Mouse (Mus musculus) G1E-ER4 (cell line): ENCODE data around the gene Cyb5r3. TPM values are rescaled to one million over a fixed set of nuclear protein-coding genes. Genes with fewer than 3 reads are reported as not detected.

Source experiments
- GATA1 ChIP-seq: IDR thresholded peaks from one replicate; pipeline ENCODE4 v1.8.0; 2012; ENCODE audit warnings: low read length, inconsistent platforms
- polyA plus RNA-seq: library from polyadenylated mRNA; stranded (reverse); fragments of >175 nt; gene quantifications from 2 replicates; pipeline ENCODE4 v1.2.3, GENCODE M21; 2012

The Cyb5r3 gene
- polyA plus RNA-seq, 1 experiment: 145 TPM

DNA sequence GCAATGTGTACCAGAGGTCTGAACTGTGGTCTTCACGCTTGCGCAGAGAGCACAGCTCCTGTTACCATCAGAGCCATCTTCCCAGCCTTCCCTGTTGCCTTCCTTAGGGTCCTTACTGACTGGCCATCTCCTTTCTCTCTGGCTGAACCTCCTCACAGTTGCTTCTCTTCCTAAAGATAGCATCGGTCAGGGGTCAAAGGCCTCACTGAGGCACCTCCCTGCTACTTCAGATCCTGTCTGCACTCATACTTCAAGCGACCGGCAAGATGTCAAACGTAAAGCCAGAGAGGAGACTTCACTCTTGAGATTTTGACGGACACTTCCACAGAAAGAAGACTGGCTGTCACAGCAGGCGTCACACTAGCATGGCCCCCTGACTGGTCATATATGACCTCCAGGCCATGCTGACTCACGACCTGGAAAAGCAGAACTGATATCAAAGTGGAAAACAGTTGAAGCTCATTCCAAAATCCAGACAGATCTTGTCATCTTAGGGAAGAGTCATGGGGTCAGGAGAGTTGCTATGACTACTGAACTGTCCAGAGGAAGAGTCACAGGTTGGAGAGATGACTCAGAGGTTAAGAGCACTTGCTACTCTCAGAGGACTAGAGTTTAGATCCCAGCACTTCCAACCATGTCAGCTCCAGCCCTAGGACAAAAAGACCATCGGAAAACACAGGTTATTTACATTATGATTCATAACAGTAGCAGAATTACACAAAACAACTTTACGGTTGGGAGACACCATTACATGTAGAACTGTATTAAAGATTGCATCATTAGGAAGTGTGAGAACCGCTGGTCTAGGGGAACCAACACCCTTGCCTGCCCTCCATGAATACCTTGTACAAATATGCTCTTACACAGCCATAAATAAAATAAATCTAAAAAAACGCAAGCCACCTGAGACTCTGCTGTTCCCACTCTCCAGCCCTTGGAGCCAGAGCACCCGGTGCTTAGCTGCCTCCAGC lies 1.8 kb upstream of the Cyb5r3 start:
- TF ChIP-seq GATA1: no peak

DNA sequence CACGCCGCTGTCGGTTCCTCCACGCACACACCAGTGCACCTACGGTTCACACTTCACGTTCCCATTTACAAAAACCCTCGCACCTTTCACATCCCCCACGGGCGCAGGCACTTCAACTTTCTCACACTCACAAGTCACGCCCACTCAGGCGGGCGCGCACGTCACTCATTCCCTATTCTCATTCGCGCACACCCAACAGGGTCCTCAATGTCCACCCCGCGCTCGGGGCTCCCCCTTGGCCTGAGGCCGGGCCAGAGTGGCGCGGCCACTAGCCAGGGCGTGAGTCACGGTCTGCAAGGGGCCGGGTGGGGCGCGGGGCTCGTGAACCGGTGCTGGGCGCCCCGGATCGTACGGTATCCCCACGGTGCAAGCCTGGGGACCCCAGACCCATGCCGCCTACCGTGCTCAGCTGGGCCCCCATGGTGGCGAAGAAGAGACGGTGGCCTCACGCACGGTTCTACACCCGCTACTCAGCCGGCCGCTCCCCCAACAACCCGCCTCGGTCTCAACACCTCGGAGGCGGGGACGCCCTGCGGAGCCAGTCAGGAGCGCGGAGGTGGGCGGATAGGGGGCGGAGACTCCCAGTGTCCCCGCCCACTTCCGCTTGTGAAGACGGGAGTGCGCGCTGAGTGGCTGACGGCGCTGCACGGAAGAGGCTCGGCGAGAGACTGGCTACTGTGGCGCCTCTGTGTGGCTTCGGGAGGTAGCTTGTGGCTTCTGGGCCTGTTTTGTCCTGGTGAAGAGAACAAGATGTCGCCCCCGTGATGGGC lies 495 bp downstream of the Cyb5r3 start:
- no peak for TF ChIP-seq GATA1

DNA sequence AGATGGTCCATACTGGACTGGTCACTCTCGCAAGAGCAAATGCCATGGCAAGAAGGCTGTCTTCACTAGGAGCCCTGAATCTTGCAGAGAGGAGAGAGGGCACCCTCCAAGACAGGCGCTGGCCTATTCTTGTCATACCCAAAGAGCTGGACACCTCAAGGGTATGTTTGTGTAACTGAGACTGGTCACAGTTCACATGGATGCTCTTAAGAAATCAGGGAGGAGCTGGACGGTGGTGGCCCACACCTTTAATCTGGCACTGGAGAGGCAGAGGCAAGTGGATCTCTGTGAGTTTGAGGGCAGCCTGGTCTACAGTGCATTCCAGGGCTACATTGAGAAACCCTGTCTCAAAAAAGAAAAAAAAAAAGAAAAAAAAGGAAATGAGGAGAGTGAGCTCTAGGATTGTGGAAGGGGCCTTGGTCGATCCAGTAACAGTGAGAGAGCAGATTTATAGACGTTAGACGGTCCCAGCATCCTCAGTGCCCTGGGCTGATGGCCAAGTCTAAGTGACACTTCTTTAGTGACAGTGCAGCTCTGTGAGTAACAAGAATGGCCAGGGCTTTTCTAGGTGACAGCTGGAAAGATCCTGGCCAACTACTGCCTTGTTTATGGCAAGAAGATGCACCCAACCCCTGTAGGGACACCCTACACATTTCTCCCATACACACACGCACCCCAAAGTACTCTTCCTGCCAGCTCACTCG lies 1.3 kb downstream of the Cyb5r3 start:
- no peak for TF ChIP-seq GATA1

DNA sequence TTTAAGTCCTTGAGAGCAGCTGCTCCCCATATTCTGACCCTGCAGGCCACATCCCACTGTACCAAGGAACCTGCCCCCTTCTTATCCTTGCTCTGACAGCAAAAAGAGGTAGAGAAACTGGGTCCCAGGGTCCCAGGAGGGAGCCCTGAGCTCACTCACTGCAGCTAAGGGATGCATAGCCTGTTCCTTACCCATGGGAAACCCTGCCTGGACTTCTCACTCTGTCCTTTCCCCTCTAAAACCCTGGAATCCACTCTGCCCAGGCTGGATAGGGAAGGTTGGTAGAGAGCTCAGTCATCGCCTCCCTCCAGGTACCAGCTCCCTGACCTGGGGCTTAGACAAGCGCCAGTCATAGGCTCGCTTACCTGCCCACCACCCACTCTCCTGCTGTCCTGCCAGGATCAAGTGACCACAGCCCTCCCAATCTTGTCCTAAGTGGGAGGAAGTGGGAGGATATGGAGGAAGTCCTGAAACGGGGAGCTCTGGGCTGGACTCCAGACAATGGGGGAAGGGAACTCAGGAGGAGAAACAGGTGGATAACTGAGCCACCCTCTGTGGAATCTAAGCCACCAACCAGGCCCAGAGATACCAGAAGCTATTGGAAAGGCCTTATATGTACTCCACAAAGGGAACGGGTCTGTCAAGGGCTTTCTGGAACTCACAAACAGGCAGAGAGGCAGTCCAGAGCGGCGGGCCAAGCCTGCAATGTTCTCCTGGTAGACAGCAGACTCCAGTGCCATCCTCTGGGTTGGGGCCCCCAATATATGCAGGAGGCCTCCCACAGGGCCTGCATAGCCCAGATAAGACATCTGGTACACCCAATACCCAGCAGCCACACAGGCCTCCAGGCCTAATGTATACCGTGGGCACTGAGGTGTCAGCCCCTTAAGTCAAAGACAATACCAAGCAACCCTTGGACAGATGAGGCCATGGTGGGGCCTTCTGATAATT lies 2.3 kb downstream of the Cyb5r3 start:
- TF ChIP-seq GATA1: no peak

DNA sequence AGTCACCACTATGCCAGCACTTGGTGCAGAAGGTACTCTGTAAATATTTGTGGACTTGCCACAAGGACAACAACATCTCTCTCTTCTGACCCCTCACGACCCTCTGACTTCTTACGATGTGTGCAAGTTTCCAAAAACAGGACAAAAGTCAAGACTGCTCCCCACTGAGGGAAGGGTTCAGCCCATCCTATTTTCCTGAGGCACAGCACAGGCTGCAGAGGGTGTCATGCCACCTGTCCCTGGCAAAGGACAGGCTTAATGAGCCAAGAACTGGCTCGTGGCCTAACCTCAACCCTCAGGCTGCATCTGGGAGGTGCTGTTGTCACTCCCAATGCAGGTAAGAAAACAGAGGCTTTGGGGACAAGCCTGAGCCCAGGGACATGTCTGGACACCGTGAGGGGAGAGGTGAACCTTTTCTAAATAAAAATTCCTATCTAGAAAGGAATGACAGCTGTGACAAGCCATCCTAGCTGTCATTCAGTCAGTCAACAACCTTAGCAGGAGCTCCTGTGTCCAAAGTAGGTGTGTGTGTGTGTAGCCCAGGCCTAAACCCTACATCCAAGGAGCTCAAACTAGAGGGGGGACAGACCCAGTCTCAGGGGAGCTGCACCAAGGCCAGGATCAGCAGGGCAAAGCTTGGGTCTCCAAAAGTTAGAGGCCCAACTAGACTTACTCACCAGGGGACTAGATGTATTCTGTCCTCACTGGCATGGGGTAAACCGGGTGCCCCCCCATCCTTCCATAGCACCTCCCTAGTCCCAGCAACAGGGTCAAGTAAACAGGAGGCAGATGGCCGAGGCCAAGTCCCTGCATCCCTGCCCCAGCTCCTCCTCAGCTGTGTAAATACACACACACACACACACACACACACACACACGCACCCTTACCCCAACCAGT lies 3.3 kb downstream of the Cyb5r3 start:
- TF ChIP-seq GATA1: no peak

DNA sequence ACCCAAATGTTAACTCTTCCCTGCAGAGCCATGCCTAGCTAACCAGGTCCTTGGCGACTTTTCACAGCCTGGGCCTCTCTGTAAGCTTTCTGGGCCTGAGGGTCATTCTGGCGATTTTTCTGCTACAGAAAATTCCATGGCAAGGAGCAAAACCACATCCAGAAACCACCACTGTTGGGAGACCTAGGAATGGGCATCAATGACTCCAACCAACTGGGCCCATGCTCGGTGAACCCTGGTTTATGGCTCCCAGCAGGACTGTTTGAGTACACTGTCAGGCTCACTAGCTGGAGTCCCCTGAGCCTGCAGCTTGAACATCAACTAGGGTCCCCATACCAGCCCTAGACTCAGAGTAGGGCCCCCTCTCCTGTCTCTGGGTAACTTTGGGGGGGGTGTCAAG lies 4.1 kb downstream of the Cyb5r3 start:
- no peak for TF ChIP-seq GATA1

DNA sequence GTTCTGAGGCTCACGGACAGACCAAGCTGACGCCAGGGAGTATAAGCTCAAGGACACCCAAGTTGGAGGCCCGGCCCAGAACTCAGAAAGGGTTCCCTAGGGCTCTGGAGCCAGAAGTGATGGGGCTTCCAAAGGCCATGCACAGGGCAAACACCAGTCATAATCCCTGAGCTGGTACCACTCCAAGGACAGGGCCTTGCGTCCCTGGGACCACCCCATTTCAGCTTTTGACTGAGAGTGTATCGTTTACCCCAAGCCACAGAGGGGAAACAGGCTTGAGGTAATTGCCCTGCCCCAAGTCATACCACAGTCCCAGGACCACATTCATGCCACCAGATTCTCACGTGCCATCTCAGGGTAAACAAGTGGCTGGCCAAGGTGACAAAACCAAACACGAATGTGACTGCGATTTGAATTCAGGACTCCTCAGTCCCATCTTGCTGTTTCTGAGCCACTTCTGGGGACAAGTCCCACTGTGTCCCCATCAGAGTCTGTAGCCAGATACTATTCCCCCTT lies 4.8 kb downstream of the Cyb5r3 start:
- TF ChIP-seq GATA1: no peak

DNA sequence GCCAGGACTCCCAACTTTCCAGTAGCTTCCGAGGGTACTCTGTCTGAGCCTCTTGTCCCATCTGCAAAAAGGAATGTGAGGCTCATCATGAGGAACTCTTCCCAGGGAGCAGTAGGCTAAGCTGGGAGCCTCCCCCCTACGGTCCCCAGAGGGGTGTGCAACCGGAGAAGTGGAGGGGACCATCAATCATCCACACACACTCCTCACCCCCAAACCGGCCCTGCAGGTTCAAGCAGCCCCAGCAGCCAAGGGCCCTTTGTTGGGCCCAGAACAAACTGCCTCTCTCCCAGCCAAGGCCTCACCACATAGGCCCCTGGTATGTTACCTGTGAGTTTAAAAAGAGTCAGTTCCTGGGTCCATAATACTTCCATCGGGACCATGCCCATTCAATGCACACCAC lies 5.3 kb downstream of the Cyb5r3 start:
- TF ChIP-seq GATA1: no peak

DNA sequence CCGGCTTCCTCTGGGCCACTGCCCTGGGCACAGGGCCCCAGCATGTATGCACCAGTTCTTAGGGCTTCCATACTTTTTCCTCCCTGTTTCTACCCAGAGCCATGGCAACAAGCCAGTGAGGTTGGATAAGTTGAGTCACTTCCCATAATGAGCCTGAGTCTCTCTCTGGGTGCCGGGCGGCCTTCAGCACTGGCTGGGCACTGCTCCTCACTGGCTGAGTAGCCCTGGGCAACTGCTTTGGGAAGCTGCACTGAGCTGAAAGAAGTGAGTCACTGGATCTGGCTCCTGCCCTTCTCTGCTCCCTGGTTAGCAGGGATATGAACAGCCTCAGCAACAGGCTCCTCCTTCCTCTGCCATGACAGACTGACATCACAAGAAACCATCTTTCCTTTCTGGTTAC lies 5.8 kb downstream of the Cyb5r3 start:
- no peak for TF ChIP-seq GATA1

DNA sequence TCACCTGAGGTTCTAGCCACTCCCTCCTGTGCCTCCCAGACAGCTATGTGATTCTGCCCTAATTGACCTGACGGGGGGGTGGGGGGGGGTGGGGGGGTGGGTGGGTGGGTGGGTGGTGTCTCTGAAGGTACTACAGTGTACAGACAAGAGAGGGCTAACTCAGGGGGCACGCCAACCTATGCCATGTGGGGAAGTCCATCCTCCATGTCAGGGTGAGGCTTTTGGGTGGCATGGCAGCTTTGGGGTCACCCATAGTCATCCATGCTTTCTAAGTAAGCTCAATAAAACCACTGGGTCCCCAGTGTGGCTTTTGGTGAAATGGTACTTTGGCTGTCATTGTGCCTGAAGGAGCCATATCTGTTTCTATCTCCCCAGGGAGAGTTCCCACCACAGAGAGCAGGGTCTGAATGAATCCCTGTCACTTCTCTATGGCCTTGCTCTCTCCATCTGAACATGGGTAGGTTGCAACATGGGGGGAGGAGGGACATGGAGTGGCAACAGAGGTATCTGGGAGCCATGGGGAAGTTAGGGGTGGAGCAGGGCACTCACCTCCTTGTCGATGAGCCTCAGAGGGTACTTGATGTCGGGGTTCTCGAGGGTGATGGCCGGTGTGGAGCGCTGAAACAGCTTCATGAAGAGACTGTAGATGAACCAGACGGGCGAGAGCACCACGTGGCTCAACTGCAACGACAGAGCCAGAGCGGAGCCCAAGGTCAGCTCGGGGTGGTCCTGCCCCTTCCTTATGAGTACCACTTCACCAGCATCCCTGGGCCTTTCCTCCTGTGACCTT lies 6.7 kb downstream of the Cyb5r3 start:
- no peak for TF ChIP-seq GATA1

DNA sequence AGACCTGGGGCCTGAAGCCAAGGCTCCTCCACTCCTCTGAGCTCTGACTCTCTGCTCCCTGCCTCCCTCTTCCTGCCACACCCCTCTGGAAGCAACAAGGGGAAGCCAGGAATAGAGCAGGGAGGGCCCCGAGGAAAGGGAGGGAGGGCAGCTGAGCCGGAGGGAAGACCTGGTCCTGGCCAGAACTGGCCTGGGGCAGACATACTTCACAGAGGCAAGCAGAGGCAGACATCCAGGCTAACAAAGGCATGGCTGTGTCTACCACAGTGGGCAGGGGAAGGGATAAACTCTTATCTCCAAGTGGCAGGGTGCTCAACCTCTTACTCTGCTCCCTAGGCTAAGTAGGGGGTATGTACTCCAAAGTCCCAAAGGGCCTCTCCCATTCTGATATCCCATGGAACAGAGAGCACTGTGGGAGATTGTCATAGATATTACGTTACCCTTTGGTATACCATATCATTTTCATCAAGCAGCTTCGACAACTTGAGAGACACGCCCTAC lies 7.4 kb downstream of the Cyb5r3 start:
- no peak for TF ChIP-seq GATA1

DNA sequence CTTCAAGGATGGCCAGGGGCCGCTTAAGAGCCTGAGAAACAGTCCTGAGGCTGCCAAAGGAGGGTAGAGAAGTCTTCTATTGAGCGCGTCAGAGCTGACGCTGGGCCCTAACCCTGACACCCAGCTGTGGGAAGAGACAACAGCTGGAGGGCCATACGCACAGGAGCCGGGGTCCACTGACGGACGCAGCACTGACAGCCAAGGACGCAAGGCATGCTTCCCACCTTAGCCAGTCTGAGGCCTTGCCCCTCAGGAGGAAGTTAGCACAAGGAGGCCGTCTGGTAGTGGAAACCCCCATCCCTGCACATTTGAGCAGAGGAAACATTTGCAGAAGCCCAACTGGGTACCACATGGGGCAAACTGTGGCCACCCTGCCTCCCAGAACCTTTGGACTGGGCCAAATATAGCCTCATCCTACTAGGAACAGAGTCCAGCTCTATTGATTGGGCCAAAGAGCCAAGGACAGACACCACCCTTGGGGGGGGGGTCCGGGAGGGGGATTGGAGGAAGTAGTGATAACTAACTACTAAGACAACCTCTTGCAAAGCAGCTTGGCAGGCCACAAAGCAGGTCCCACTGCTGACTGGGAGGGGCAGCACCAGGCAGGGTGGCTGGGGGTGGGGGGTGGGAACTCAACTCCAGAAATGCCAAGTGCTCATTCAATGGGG lies 9.4 kb downstream of the Cyb5r3 start:
- no peak for TF ChIP-seq GATA1
